ENCODE assay signal across 8 mouse cellular contexts in genomic region chr9:21963417-21963816, GRCm38 (mm10). TPM values are rescaled to one million over a fixed set of nuclear protein-coding genes. Genes with fewer than 3 reads are reported as not detected.
A peak's percentile ranks its signal among the peaks of the same experiment; 100 is the strongest.
DNase-seq lines count a peak whose midpoint lies in the region; ATAC-seq lines count a peak whose summit lies in the region.

Gene Epor (minus strand): TSS chr9:21963506.

- DNase-seq in adrenal gland, adult 2 months: peak; percentile 46
- DNase-seq in adrenal gland, adult 18-20 months (ENCODE audit: low spot score in 2 of 2): no peak
- DNase-seq in embryo, embryonic 10.5 days (ENCODE audit: low spot score): peak; percentile 53
- DNase-seq in heart, adult 8-10 months (ENCODE audit: low spot score): peak; percentile 65
- DNase-seq in lung, postnatal 4 days: peak; percentile 55 to 78
- peak; percentile 71 to 78 for DNase-seq in spleen, postnatal 36 days (ENCODE audit: low spot score in 2 of 2)
- no peak for DNase-seq in urinary bladder, adult 2 months (ENCODE audit: low spot score)

- peak within 1 kb of the TSS; percentile 64 for H3K9ac ChIP-seq in kidney, embryonic 16.5 days (replicated peaks; ENCODE audit: low read length)

- H3K27me3 ChIP-seq in kidney, embryonic 16.5 days (ENCODE audit: insufficient read depth, low read length): peaks cover 10% of the 10 kb centered on the region; the same call in 1 of the 2 replicates

- H3K9me3 ChIP-seq in kidney, embryonic 16.5 days (ENCODE audit: low read length): no peaks in the 10 kb centered on the region

- H3K27ac ChIP-seq in kidney, embryonic 16.5 days (ENCODE audit: low read length): 0 out of 2 replicates have a peak within 1 kb of the TSS, but pooled peaks have one; percentile 15

- H3K4me2 ChIP-seq in kidney, embryonic 16.5 days (replicated peaks; ENCODE audit: low read depth, low read length): peak within 1 kb of the TSS; percentile 93

- H3K4me3 ChIP-seq in kidney, embryonic 16.5 days (ENCODE audit: low read length): peak within 1 kb of the TSS; percentile 56

- 0 out of 2 replicates have a peak, but pooled peaks cover 3% of the 10 kb centered on the region for H3K36me3 ChIP-seq in kidney, embryonic 16.5 days (ENCODE audit: insufficient read depth, low read length)

- peaks cover 43% of the 10 kb centered on the region for H3K4me1 ChIP-seq in kidney, embryonic 16.5 days (ENCODE audit: insufficient read depth, low read length)

- ATAC-seq in kidney, embryonic 16.5 days (ENCODE audit: low FRiP score, low TSS enrichment): peak; percentile 37

- 9% methylated on average over 8 of the region's 8 CpGs for WGBS in kidney, embryonic 16.5 days

RNA-seq across cellular contexts. Expression of gene Epor, which starts in this region (rescaled TPM):
- 1 to 10 TPM; 1.5 to 2.7 TPM for total RNA-seq in adrenal gland, adult 2 months (2021)
- polyA plus RNA-seq in adrenal gland, adult 2 months (2012; rRNA removed): 3.7 and 6.0 TPM in 2 replicates
- total RNA-seq in adrenal gland, adult 18-20 months (2021): 1 to 10 TPM; 1.6 to 2.9 TPM
- total RNA-seq in heart, adult 8-10 months (2022): 1 to 10 TPM; 1.6 to 2.9 (median 2.3) TPM
- 11.8 and 15.7 TPM in 2 replicates for polyA plus RNA-seq in kidney, embryonic 16.5 days (2015; fragmentation: Nextera tagmentation; extraction: Ambion mirVana)
- polyA plus RNA-seq in urinary bladder, adult 2 months (2012; rRNA removed): 1.8 and 2.1 TPM in 2 replicates

Comparison
In these comparisons a context has a peak if more than half of its experiments do, and no peak if none do; other contexts are left out.
1. DNase-seq: peak in adrenal gland, adult 2 months (single experiment), embryo, embryonic 10.5 days (single experiment), heart, adult 8-10 months (single experiment), lung, postnatal 4 days (2 of 2) and spleen, postnatal 36 days (2 of 2); none in adrenal gland, adult 18-20 months (0 of 2) and urinary bladder, adult 2 months (single experiment).